Mouse (Mus musculus): Measurements from ENCODE around the gene Igfbp7. TPM values are rescaled to one million over a fixed set of nuclear protein-coding genes. Genes with fewer than 3 reads are reported as not detected.

Igfbp7 gene
- polyA plus RNA-seq, 1 experiment from 2014 or later: 437 TPM

DNA sequence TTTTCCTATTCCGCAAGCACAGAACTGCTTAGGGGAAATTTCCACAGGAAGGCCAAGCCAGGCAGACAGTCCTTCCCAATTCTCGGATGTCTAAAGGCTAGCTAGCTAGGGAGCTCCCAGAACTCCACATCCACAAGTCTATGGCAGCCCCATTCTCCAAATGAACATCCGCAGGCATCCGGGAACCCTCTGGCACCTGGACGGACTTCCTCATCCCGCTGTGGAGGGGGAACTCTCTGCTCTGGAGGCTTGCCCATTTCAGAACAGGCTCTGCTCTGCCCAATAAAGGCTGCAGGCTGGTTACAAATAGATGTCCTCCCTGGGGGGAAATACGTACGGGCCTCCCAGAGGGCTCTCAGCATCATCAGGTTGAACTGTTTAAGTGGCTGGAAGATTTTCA, 41.5 kb downstream of the Igfbp7 start:
- Histone ChIP-seq H3K4me3 (ENCODE audit: low read depth, low read length) (no peak overlapping the region), H3K4me2 (replicated peaks; ENCODE audit: low read depth) (no peak overlapping the region), H3K27me3 (ENCODE audit: control insufficient read depth, insufficient read depth, low read length) (no peaks in the 10 kb centered on the region), H3K4me1 (replicated peaks; ENCODE audit: control insufficient read depth, insufficient read depth) (peaks cover 16% of the 10 kb centered on the region), H3K27ac (replicated peaks) (peak overlapping the region; percentile 84), H3K9ac (ENCODE audit: low read length) (no peak overlapping the region), H3K36me3 (ENCODE audit: control insufficient read depth, insufficient read depth, low read length) (no peaks in the 10 kb centered on the region), H3K9me3 (ENCODE audit: control insufficient read depth, low read length) (no peaks in the 10 kb centered on the region)
- WGBS: 62% methylated on average over 8 of the region's 8 CpGs
- DNase-seq (ENCODE audit: low spot score): no peak
- 0 out of 2 replicates have a peak, but pooled peaks have one; percentile 15 for ATAC-seq (ENCODE audit: low FRiP score, low TSS enrichment)
- TF ChIP-seq CTCF (IDR thresholded peaks at IDR 0.05; ENCODE audit: low read depth): no peak
- TF ChIP-seq EP300 (optimal IDR thresholded peaks at IDR 0.05): no peak

DNA sequence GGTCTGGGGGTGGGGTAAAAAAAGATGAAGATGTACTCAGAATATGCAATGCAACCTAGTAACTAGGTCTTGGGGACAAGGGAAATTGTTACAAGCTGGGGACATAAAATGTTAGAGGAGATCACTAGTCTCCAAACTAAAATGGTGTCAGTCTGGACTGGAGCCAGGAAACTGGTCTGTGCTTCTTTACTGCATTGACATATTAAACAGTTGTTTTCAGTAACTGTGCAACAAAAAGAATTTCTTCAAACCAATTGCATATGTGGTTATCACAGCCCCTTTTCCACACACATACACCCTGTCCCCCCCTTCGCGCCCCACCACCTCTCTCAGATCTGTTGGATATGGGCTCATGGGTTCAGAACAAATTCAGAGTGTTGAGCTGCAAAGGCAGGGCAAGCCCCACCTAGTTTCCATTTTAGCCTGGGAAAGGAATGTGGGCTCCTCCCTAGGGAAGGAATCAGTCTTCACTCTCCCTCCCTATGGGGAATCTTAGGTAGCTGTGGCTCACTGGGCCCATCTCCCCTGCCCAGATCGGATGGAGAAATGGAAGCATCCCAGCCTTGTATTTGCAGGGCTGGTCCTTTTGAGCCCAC, 43.3 kb downstream of the Igfbp7 start:
- DNase-seq (ENCODE audit: low spot score) (no peak), ATAC-seq (ENCODE audit: low FRiP score, low TSS enrichment) (0 out of 2 replicates have a peak, but pooled peaks have one; percentile 16)
- Histone ChIP-seq H3K9me3 (ENCODE audit: control insufficient read depth, low read length) (no peaks in the 10 kb centered on the region), H3K36me3 (ENCODE audit: control insufficient read depth, insufficient read depth, low read length) (no peaks in the 10 kb centered on the region), H3K4me1 (replicated peaks; ENCODE audit: control insufficient read depth, insufficient read depth) (peaks cover 11% of the 10 kb centered on the region), H3K27ac (replicated peaks) (0 out of 2 replicates have a peak overlapping the region, but pooled peaks have one; percentile 9), H3K4me3 (ENCODE audit: low read depth, low read length) (no peak overlapping the region), H3K4me2 (replicated peaks; ENCODE audit: low read depth) (no peak overlapping the region), H3K27me3 (ENCODE audit: control insufficient read depth, insufficient read depth, low read length) (no peaks in the 10 kb centered on the region), H3K9ac (ENCODE audit: low read length) (no peak overlapping the region)
- TF ChIP-seq CTCF (IDR thresholded peaks at IDR 0.05; ENCODE audit: low read depth): no peak
- no peak for TF ChIP-seq EP300 (optimal IDR thresholded peaks at IDR 0.05)
- WGBS: 77% methylated on average over 3 of the region's 3 CpGs

DNA sequence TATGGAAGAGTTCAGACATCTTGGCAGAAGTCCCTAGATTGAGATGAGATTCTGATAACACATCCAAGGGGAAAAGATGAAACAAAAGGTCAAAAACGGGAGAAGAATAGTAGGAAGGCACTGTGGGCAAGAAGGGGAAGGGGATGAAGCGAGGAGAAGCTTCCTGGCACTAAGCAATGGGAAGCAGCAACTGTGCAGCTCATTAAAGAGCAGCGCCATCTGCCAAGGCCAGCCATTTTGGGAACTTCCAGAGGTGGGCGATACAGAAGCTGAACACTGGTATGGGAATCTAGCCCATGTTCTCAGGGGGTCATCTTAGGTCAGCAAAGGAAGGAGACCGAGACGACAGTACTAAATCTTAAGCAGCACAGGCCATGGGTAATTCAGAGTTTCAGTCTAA, 44.2 kb downstream of the Igfbp7 start:
- Histone ChIP-seq H3K27me3 (ENCODE audit: control insufficient read depth, insufficient read depth, low read length) (no peaks in the 10 kb centered on the region), H3K4me3 (ENCODE audit: low read depth, low read length) (no peak overlapping the region), H3K36me3 (ENCODE audit: control insufficient read depth, insufficient read depth, low read length) (no peaks in the 10 kb centered on the region), H3K4me1 (replicated peaks; ENCODE audit: control insufficient read depth, insufficient read depth) (peaks cover 7% of the 10 kb centered on the region; the same call in 1 of the 2 replicates), H3K9ac (ENCODE audit: low read length) (no peak overlapping the region), H3K9me3 (ENCODE audit: control insufficient read depth, low read length) (no peaks in the 10 kb centered on the region), H3K27ac (replicated peaks) (no peak overlapping the region), H3K4me2 (replicated peaks; ENCODE audit: low read depth) (no peak overlapping the region)
- ATAC-seq (ENCODE audit: low FRiP score, low TSS enrichment): no peak
- 73% methylated on average over 6 of the region's 6 CpGs for WGBS
- DNase-seq (ENCODE audit: low spot score): no peak
- TF ChIP-seq CTCF (IDR thresholded peaks at IDR 0.05; ENCODE audit: low read depth) (no peak), EP300 (optimal IDR thresholded peaks at IDR 0.05) (no peak)

DNA sequence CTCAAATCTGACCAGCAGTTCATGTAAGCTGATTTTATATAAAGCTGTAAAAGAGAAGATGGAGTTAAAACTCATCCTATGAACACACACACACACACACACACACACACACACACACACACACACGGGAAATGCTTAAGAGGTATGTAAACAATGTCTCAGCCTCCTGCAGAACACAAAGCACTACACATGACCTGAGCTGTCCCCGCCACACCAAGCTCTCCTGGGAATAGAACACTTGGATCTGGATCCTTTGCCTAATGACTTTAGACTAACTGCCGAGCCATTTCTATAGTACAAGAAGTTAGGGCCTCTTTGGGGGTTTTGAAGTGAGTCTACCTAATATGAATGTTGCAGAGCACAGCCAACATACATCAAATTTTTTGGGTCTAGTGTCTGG, 45.7 kb downstream of the Igfbp7 start:
- DNase-seq (ENCODE audit: low spot score) (no peak), ATAC-seq (ENCODE audit: low FRiP score, low TSS enrichment) (no peak)
- Histone ChIP-seq H3K9me3 (ENCODE audit: control insufficient read depth, low read length) (no peaks in the 10 kb centered on the region), H3K36me3 (ENCODE audit: control insufficient read depth, insufficient read depth, low read length) (no peaks in the 10 kb centered on the region), H3K27ac (replicated peaks) (no peak overlapping the region), H3K27me3 (ENCODE audit: control insufficient read depth, insufficient read depth, low read length) (no peaks in the 10 kb centered on the region), H3K9ac (ENCODE audit: low read length) (no peak overlapping the region), H3K4me1 (replicated peaks; ENCODE audit: control insufficient read depth, insufficient read depth) (peaks cover 5% of the 10 kb centered on the region; the same call in 1 of the 2 replicates), H3K4me3 (ENCODE audit: low read depth, low read length) (no peak overlapping the region), H3K4me2 (replicated peaks; ENCODE audit: low read depth) (no peak overlapping the region)
- no peak for TF ChIP-seq EP300 (optimal IDR thresholded peaks at IDR 0.05)
- TF ChIP-seq CTCF (IDR thresholded peaks at IDR 0.05; ENCODE audit: low read depth): no peak
- WGBS: 26% methylated on average over 3 of the region's 3 CpGs

DNA sequence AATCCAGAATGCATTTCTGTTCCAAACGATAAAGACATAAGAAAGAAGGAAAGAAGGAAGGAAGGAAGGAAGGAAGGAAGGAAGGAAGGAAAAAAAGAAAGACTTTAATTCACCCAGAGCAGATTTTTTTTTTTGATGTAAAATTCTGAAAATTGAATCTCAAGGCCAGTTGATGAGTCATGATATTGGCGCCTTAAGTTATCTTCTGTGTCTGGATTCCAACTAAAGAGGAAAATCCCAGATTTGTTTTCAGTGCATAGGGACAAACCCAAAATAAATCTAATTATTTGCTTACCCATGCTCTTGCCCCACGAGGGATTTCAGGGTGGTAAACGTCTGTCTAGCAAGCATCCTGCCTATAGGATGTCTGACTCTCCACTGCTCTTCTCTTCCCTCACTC, 46.8 kb downstream of the Igfbp7 start:
- DNase-seq (ENCODE audit: low spot score) (no peak), ATAC-seq (ENCODE audit: low FRiP score, low TSS enrichment) (no peak)
- Histone ChIP-seq H3K9ac (ENCODE audit: low read length) (no peak overlapping the region), H3K4me2 (replicated peaks; ENCODE audit: low read depth) (no peak overlapping the region), H3K4me1 (replicated peaks; ENCODE audit: control insufficient read depth, insufficient read depth) (peaks cover 6% of the 10 kb centered on the region; the same call in 1 of the 2 replicates), H3K27ac (replicated peaks) (no peak overlapping the region), H3K9me3 (ENCODE audit: control insufficient read depth, low read length) (no peaks in the 10 kb centered on the region), H3K27me3 (ENCODE audit: control insufficient read depth, insufficient read depth, low read length) (no peaks in the 10 kb centered on the region), H3K36me3 (ENCODE audit: control insufficient read depth, insufficient read depth, low read length) (no peaks in the 10 kb centered on the region), H3K4me3 (ENCODE audit: low read depth, low read length) (no peak overlapping the region)
- WGBS: 55% methylated on average over 4 of the region's 4 CpGs
- TF ChIP-seq CTCF (IDR thresholded peaks at IDR 0.05; ENCODE audit: low read depth) (no peak), EP300 (optimal IDR thresholded peaks at IDR 0.05) (no peak)

DNA sequence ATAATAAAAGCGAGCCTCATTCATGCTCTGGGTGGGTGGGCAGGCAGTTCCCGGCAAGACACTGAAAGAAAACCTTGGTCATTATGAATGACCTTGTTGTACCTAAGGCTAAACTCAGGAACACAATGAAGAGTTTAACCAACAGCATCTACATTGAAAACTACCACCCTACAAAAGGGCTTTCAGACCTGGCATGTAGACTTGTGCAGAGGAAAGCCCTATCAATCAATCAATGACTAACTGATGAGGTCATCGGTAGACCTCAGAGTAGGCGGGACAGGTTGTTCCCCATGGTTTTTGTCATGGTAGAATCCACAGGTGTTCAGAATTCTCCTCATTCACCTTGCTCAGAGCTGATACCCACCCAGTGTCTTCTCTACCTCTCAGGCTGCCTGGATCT, 47.9 kb downstream of the Igfbp7 start:
- WGBS: 85% methylated on average over 4 of the region's 4 CpGs
- TF ChIP-seq EP300 (optimal IDR thresholded peaks at IDR 0.05) (no peak), CTCF (IDR thresholded peaks at IDR 0.05; ENCODE audit: low read depth) (no peak)
- Histone ChIP-seq H3K27ac (replicated peaks) (no peak overlapping the region; the same call in 1 of the 2 replicates), H3K4me3 (ENCODE audit: low read depth, low read length) (no peak overlapping the region), H3K9me3 (ENCODE audit: control insufficient read depth, low read length) (no peaks in the 10 kb centered on the region), H3K4me1 (replicated peaks; ENCODE audit: control insufficient read depth, insufficient read depth) (peaks cover 6% of the 10 kb centered on the region; the same call in 1 of the 2 replicates), H3K27me3 (ENCODE audit: control insufficient read depth, insufficient read depth, low read length) (no peaks in the 10 kb centered on the region), H3K4me2 (replicated peaks; ENCODE audit: low read depth) (no peak overlapping the region), H3K9ac (ENCODE audit: low read length) (no peak overlapping the region), H3K36me3 (ENCODE audit: control insufficient read depth, insufficient read depth, low read length) (no peaks in the 10 kb centered on the region)
- no peak for DNase-seq (ENCODE audit: low spot score)
- no peak for ATAC-seq (ENCODE audit: low FRiP score, low TSS enrichment)

All from stomach, postnatal 0 days (tissue).